Mouse (Mus musculus): Measurements from ENCODE around the gene Obscn.

DNA sequence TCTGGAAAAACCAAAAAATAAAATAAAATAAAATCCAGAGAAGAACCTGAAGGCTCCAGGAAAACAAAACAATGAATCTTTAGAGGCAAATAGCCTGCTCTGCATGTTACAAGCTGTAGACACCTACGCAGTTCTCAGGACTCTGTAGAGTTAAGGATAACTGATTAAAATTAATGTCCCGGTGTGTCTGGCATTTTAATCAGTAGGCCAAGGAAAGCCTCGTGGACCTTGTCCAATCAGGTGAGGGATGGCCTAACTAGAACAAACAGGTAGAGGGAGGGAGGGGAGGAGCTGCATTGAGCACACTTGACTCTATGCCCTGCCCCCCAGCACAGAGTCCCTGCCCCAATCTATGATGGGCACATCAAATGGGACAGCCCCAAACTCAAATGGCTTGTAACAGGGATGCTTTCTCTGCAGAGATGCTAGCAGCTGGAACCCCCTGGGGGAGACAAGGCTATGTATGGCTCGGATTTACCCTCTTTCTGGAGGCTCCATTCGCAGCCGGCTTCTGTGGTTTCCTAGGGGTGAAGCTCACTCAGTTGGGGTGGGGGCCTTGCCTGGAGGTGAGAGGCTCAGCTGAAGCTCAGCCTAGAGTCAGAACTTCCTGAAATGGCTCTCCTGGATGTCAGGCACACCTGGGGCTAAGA lies 38.1 kb upstream of the Obscn start:
- TF ChIP-seq POLR2A (IDR thresholded peaks at IDR 0.05; ENCODE audit: control insufficient read depth in 1 of 2, insufficient read depth in 1 of 2, low read depth in 1 of 2, low read length in 2 of 2, poor library complexity in 1 of 2) (no peak), CTCF (IDR thresholded peaks at IDR 0.05 in 2 of 3, conservative IDR thresholded peaks at IDR 0.05 in 1 of 3; ENCODE audit: control insufficient read depth in 1 of 3, insufficient read depth in 1 of 3, low read depth in 2 of 3, low read length in 3 of 3, poor library complexity in 1 of 3, severe bottlenecking in 1 of 3) (no peak), POLR2AphosphoS5 (IDR thresholded peaks at IDR 0.05; ENCODE audit: borderline replicate concordance, low read depth, low read length) (no peak), ZMIZ1 (IDR thresholded peaks at IDR 0.05; ENCODE audit: low read depth, low read length) (no peak), EP300 (IDR thresholded peaks at IDR 0.05; ENCODE audit: low read depth in 1 of 2, low read length in 2 of 2) (peak; percentile 56 to 80), HCFC1 (IDR thresholded peaks at IDR 0.05; ENCODE audit: low read depth, low read length) (no peak), MYB (IDR thresholded peaks at IDR 0.05; ENCODE audit: low read depth, low read length) (no peak), JUND (IDR thresholded peaks at IDR 0.05; ENCODE audit: low read depth, low read length) (no peak), GATA1 (IDR thresholded peaks at IDR 0.05; ENCODE audit: low read depth, low read length) (peak; percentile 64; the same call in 1 of the 2 replicates), MEF2A (IDR thresholded peaks at IDR 0.05; ENCODE audit: extremely low read depth, insufficient replicate concordance, low read depth, low read length, poor library complexity, severe bottlenecking) (no peak), TCF12 (IDR thresholded peaks at IDR 0.05; ENCODE audit: low read depth, low read length) (peak; percentile 46; the same call in 1 of the 2 replicates), NRF1 (IDR thresholded peaks at IDR 0.05; ENCODE audit: insufficient read depth, low read depth, low read length, poor library complexity, severe bottlenecking) (no peak), NELFE (IDR thresholded peaks at IDR 0.05; ENCODE audit: low read depth, low read length) (no peak), ZNF384 (IDR thresholded peaks at IDR 0.05; ENCODE audit: low read depth, low read length) (no peak)

All from MEL (cell line).